Mouse (Mus musculus): ENCODE data around the gene Xlr3c.
"Not testable (repeated sequence)": the region's sequence is repeated elsewhere in the genome, so short reads cannot be mapped to it uniquely, and the experiment has no call there.

Xlr3c gene

DNA sequence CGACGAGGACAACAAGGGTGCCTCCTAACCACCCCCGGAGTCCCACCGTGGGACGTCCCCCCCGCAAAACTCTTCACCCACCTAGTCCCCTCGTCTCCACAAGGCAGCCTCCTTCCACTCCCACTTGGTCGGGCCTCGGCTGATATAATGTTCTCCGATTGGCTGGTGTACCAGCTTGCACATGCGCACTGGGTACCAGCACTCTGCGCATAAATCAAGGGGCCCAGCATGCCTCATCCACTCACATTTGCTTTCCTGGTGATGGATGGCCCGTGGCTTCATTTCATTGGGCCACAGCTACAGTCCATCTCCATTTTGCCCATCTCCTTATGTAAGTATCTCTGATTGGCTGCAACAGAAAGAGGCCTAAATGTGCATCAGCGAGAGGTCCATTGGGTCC lies at the start of gene Xlr3c:
TSS of gene Xlr3c (minus strand) at position 121 of the 400 bp plus-strand sequence.
- DNase-seq (ENCODE audit: low read depth, low spot score): not testable (repeated sequence)

DNA sequence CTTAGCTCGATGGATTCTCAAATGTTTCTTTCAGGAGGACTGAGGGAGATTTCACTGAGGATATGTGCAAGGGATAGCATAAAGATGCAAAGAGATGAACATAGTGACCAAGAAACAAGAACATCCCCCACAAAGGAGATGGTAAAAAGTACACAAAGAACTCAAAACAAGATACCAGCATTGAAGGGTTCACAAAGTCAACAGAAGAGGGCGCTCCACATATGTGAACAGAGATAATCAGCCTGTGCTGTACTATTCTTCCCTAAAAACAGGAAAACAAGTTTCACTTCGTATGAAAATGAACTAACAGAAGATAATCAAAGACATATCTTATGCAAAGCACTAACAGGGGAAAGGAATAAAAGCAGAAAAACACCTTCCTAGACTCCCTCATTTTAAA lies 47.3 kb upstream of the Xlr3c start:
- no peak for DNase-seq (ENCODE audit: low read depth, low spot score)

DNA sequence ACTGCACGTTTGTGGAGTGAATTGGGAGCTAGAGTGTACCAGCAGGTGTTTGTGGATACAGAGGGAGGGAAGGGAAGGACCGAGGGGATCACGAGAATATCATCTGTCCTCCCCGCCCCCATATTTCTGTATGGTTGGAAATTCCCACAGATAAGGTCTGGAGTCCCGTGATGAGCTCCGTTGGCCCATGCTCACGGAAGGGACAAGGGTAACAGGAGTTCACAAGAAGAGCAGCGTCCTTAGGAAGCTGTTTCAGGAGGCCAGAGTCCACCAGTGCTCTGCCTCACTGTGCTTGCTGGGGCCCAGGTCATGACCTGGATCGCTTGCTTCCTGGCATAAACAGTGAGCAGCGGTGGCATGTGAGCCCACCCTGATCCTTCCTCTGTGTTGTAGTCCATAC lies 30.6 kb upstream of the Xlr3c start:
- not testable (repeated sequence) for DNase-seq (ENCODE audit: low read depth, low spot score)

DNA sequence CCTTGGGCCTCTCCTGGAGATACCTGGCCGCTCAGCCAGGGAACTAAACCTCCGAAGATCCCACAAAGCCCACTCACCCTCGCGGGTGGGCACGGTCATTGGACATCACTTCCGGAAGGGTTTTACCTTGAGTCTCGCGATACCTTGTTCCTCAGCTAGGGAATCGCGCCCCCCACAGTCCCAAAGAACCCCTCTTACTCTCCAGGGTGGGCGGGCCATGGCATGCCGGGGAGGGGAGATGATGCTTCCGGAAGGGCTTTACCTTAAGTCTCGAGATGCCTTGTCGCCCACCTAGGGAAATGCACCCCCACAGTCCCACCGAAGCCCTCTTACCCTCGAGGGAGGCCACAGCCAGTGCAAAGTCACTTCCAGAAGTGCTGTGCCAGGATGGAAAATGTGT lies 27.7 kb upstream of the Xlr3c start, which contains the start of the genes Xlr5a and Xlr5c:
TSS of gene Xlr5a (minus strand) at position 101 of the 400 bp plus-strand sequence.
TSS of gene Xlr5c (minus strand) at position 101 of the 400 bp plus-strand sequence.
- DNase-seq (ENCODE audit: low read depth, low spot score): not testable (repeated sequence)

DNA sequence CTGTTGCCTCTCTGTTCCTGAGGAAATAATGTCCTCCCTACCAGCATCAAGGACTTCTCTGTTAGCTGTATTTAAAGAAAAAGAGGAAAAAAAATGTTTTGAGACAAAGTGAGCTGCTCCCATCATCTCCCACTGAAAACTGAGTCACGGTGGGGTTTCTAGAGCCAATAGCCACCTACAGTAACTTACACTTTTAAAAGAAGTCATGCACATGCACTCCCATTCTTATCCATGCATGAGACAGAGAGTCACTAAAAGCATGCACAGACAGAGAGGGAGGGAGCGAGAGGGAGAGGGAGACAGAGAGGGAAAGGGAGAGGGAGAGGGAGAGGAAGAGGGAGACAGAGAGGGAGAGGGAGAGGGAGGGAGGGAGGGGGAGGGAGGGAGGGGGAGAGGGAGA lies 2.8 kb downstream of the Xlr3c start:
- not testable (repeated sequence) for DNase-seq (ENCODE audit: low read depth, low spot score)

DNA sequence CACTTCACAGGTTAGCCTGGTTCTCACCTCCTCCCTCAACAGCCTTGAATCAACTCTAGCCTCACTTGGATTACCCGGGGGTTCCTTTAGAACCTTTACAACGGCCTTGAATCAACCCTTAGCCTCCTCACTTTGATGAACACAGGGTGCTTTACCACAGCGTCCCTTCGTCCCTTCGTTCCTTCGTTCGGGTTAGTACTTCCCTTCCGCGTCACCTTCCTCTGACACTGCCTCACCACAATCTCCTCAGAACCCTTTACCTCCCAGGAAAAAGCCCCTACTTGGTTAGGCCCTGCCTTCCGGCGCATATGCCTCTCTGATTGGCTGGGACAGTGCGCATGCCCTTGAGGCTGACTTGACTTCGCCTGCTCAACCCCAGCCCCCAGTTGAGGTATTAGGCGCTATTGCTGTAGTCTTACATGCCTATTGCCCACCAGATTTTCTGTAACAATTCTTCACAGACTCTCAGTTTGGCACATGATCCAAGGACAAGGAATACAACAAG lies 22.3 kb downstream of the Xlr3c start, which contains the start of gene Xlr4c:
TSS of gene Xlr4c (minus strand) at position 310 of the 505 bp plus-strand sequence.
- not testable (repeated sequence) for DNase-seq (ENCODE audit: low read depth, low spot score)

DNA sequence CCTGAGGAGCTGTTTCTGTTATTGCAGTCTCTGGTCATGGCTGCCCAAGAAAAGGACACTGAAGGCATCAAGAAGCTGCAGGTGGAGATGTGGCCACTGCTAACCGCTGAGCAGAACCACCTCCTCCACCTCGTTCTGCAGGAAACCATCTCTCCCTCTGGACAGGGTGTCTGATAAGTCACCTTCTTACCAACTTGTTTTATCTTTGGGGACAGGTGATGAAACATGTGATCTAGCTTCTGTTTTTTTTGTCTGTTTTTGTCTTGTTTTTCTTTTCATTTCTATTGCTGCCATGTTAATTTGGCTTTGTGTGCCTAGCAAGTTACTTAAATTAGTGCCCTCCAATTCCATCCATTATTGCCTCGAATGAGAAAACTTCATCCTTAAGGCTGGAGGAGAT lies 35.9 kb downstream of the Xlr3c start:
- no peak for DNase-seq (ENCODE audit: low read depth, low spot score)

DNA sequence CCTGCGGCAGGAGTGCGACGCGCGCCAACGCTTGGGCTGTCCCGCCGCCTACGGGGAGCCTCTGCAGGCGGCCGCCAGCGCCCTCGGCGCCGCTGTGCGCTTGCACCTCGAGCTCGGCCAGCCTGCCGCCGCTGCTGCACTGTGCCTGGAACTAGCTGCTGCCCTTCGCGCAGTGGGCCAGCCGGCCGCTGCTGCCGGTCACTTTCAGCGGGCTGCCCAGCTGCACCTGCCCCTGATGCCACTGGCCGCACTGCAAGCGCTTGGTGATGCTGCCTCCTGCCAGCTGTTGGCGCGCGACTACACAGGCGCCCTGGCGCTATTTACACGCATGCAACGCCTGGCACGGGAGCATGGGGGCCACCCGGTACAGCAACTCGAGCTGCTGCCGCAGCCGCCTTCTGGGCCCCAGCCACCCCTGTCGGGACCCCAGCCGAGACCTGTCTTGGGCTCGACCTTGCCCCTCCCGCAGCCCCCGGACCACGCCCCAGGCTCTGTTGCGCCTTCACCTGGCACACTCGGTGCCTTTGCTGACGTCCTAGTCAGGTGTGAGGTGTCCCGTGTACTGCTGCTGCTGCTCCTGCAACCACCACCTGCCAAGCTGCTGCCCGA lies 36.5 kb downstream of the Xlr3c start:
- DNase-seq (ENCODE audit: low read depth, low spot score): no peak

DNA sequence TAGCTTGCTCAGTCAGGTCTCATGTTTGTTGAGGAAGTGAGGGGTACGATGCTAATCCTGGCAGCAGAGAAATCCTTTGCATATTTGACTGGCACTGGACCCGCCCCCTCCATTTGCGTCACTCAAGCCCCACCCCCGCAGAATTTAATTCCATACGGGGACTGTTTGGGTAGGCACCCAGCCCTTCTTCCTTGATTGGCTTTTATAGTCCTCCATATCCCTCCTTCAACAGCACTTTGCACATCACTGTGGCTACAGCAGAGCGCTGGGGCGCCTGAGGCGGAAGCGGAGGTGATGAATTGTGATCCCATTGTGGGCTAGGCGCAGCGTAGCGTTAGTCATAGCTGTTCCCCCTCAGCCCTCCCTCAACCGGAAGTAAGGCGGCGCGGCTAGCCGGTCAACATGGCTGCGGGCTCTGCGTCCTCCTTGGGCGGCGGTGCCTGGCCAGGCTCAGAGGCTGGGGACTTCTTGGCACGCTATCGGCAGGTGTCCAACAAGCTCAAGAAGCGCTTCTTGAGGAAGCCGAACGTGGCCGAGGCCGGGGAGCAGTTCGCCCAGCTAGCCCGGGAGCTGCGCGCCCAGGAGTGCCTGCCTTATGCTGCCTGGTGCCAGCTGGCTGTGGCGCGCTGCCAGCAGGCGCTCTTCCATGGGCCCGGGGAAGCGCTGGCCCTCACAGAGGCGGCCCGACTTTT lies 37.1 kb downstream of the Xlr3c start, which contains the start of gene F8a:
TSS of gene F8a (plus strand) at position 378 of the 692 bp plus-strand sequence.
- peak; percentile 8 for DNase-seq (ENCODE audit: low read depth, low spot score)

DNA sequence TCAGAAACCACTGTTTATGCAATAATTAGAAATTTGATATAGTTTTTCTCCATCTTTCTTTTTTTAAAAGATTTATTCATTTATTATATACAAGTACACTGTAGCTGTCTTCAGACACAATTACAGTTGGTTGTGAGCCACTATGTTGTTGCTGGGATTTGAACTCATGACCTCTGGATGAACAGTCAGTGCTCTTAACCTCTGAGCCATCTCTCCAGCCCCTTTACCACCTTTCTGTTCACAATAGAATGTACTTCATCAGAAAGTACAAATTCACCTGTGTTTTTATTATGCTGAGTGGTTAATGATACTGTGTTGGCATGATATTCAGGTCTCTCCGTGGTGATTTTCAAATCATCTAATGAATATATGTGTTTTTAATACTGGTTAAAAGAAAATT lies 39.8 kb downstream of the Xlr3c start:
- no peak for DNase-seq (ENCODE audit: low read depth, low spot score)

DNA sequence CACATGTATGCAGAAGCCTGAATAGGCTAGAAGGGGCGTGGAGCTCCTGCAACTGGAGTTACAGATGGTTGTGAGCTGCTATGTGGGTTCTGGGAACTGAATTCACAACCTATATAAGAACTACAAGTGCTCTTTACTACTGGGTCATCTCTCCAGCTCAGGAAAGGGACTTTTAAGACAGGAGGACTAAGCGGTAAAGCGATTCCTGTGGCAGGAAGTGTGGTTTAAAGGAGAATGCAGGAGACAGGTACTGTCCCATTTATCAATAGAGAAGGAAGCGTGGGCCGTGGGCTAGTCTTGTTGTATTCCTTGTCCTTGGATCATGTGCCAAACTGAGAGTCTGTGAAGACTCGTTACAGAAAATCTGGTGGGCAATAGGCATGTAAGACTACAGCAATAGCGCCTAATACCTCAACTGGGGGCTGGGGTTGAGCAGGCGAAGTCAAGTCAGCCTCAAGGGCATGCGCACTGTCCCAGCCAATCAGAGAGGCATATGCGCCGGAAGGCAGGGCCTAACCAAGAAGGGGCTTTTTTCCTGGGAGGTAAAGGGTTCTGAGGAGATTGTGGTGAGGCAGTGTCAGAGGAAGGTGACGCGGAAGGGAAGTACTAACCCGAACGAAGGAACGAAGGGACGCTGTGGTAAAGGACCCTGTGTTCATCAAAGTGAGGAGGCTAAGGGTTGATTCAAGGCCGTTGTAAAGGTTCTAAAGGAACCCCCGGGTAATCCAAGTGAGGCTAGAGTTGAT lies 51.2 kb downstream of the Xlr3c start, which contains the start of gene Xlr4b:
TSS of gene Xlr4b (plus strand) at position 515 of the 746 bp plus-strand sequence.
- DNase-seq (ENCODE audit: low read depth, low spot score): not testable (repeated sequence)

All from c-Kit-negative CD71-positive TER-119-positive erythroid progenitor cells, embryonic 14.5 days (primary cell).